Mouse (Mus musculus) T-cell, adult 2 months (primary cell): ENCODE data around the gene Sord.

Source experiments
- DNase-seq: peaks from one replicate; pipeline ENCODE4 v3.0.0; 2022; ENCODE audit warnings: low spot score

The Sord gene

DNA sequence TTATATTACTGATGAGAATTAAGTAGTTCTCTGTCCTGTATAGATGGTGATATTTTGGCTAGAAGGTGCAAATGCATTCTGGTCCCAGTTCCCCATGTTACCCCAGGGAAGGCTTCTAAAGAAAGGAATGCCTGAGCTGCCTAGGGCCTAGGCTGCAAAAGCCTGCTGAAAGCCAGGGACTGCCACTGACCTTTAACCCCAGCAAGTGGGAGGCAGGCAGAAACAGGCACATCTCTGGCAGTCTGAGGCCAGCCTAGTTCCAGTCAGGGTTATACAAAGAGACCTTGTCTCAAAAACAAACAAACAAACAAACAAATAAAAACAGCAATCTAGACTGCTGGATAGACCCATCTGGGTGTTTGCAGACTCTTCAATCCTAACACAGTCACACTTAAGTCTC, 6.2 kb downstream of the Sord start:
- no peak for DNase-seq

- no peak for DNase-seq
These were observed 6.7 kb downstream of the Sord start for GRCm38 (mm10) chr2:122241226-122241625.

- no peak for DNase-seq
These were observed 7.4 kb downstream of the Sord start for GRCm38 (mm10) chr2:122241935-122242334.

GRCm38 (mm10) chr2:122243671-122244131, 9.2 kb downstream of the Sord start:
- peak; percentile 68 for DNase-seq

GRCm38 (mm10) chr2:122247786-122248185, 13.2 kb downstream of the Sord start:
- no peak for DNase-seq

DNA sequence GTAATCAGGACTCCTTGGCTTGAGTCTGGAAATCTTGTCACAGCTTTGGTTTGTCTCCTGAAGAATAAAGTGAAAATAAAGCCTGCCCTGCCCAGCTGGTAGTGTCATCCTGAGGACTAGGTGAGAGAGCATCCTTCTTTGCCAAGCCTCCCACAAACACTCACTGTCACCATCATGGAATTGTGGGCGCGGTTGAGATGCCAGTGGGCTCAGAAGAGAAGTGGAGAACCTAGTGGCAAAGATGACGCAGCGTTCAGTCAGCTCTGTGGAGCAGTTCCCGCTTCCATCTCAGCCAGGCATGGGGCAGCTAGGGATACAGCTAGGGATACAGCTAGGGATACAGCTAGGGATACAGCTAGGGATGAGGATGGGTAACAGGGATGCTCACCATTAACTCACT, 21.4 kb downstream of the Sord start:
- DNase-seq = no peak

- no peak for DNase-seq
These were observed 26.2 kb downstream of the Sord start for GRCm38 (mm10) chr2:122260729-122261128.

DNA sequence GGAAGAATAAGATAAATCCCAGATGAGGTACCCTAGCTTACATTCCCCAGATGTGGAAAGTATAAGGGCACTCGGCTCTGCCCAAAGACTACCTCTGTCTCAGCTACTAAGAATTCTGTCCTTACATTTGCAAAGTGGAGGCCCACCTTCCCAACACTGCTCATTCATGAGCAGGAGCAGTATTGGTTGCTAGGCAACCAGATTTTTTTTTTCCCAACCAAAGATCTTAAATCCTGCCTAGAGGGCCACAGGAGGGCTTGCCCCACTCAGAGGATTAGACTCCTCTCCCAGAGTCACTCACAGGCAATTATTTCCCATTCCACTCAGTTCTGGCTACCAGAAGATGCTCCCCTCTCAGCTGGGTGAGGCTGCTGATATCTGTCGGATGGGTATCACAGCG, 30.1 kb downstream of the Sord start:
- no peak for DNase-seq

DNA sequence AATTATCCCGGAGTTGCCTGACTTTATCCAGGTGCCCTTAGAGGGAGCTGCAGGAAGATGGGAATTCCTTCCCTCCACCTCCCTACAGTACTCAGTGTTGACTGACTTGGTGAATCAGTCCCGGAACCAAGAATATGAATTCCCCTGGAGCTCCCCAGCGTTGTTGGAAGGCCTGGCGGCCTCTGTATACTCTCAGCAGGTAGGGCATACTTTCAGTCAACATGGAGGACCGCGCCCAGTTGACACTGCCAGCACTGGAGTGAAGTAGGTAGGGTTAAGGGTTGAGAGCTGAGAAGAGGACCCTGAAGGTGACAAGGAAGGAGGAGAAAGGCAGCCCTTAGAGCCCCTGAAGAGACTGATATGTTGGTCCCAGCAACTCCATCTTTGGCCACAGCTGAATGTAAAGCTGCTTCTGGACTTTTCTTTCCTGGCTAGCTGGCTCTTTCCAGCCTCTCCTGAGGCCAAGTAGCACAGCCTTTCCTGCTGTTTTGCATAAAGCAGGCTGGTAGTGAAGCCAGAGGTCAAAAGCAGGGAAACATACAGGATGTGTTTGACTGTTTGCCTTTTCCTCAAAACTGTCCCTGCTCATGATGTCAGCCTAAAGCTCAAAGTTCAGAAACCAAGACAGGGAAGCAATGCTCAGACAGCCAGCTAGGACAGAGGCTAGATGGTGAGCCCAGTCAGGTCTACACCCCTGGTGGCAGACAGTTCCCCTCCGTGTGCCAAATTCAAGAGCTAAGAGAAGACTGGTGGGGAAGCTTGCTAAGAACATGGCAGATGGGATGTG, 32.1 kb downstream of the Sord start:
- no peak for DNase-seq

DNA sequence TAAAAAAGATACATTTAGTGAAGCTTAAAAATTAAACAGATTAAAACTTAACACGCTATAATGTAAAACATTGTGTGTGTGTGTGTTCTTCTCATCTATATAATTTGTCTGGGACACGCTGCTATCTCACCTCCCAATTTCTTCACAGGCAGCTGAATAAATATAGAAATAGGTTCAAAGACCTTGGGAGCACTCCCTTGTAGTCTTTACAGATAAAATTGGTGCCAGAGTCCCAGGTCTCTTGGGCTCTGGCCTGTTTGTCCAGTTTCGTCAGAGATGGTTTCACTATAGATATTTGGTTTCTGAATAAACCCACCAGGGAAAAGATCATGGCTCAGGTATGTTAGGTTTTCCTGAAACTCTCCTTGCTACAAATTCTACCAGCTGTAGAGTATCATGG, 44.2 kb downstream of the Sord start:
- DNase-seq = no peak

DNA sequence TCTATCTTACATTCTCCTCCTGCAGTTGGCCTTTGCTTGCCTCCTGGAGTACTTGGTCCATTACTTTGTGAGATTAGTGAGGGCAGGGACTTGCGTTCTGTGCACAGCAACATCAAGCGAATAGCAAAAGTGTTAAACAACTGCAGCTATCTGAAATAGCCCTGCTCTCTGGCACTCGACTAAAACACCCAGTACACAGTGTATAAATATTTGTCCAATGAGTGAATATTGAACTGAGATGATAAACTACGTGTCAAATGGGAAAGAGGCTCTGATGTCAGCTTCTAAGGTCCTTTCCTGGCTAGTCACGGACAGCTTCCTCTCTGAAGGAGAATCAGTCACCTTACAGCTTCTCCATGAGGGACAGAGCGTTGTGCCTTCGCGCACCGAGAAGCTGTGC, 49.5 kb downstream of the Sord start:
- DNase-seq = no peak

GRCm38 (mm10) chr2:122286137-122286536, 51.6 kb downstream of the Sord start:
- no peak for DNase-seq

- no peak for DNase-seq
These were observed 60.4 kb downstream of the Sord start for GRCm38 (mm10) chr2:122294916-122295315.

- DNase-seq = no peak
These were observed 62.9 kb downstream of the Sord start for GRCm38 (mm10) chr2:122297271-122298095.

DNA sequence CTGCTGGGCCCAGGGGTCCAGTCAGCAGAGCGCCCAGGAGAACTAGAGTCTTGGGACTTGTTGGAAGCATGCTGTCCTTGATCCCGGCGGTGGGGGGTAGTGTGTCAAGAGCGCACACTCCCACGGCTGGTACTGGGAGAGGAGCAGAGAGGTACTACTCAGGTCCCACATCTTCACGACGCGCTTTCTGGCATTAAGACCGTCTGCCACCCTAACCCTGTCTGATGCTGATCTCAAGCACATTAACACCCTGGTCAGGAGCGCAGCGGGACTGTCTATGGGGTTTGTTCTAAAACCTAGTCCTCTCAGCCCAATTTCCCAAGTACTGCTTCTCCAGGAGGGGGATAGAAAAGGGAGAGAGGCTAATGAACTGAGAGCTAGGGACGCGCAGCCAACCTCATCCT, 63.5 kb downstream of the Sord start, which contains the start of gene Duox2:
TSS of gene Duox2 (minus strand) at position 354 of the 404 bp plus-strand sequence.
- no peak for DNase-seq

DNA sequence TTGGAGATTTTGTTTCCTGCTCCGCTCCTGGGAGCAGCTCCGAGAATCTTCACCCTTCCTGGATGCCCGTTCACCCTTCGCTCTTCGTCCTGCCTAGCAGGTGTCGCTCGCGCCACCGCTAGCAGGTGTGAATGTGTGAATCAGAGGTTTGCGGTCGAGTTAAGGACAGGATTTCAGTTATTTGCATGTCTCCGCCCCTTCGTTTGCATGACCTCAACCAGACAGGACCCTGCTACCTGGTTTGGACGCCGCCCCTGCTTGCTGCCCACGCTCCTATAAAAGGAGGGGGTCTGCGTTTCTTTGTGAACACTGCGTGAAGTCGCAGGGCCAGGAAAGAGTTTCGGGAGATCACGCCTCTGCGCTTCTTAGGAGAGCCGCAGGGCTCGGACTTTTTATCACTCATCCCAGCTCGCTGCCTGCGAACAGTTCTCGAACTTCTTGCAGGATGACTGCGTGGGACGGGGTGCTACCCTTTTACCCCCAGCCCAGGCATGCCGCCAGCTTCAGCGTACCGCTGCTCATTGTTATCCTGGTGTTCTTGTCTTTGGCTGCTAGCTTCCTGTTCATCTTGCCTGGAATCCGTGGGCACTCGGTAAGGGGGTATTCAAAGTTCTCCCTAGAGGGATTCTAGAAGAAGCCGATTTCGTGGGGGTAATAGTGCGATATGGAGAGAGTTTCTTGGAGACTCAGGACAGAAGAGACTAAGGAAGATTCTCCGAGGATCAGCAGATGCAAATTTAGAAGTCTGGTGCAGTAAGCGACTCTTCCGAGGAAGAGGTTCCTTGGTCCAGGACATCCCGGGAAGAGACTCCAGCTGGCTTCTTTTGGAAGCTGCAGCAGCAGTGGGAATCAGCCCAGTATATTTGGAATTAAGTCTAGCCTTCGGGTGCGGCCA, 64.3 kb downstream of the Sord start, which contains the start of gene Duoxa2:
TSS of gene Duoxa2 (plus strand) at position 305 of the 895 bp plus-strand sequence.
- DNase-seq = peak; percentile 57

GRCm38 (mm10) chr2:122299911-122300655, 65.5 kb downstream of the Sord start:
- no peak for DNase-seq

- no peak for DNase-seq
These were observed 66.1 kb downstream of the Sord start for GRCm38 (mm10) chr2:122300656-122301020.

DNA sequence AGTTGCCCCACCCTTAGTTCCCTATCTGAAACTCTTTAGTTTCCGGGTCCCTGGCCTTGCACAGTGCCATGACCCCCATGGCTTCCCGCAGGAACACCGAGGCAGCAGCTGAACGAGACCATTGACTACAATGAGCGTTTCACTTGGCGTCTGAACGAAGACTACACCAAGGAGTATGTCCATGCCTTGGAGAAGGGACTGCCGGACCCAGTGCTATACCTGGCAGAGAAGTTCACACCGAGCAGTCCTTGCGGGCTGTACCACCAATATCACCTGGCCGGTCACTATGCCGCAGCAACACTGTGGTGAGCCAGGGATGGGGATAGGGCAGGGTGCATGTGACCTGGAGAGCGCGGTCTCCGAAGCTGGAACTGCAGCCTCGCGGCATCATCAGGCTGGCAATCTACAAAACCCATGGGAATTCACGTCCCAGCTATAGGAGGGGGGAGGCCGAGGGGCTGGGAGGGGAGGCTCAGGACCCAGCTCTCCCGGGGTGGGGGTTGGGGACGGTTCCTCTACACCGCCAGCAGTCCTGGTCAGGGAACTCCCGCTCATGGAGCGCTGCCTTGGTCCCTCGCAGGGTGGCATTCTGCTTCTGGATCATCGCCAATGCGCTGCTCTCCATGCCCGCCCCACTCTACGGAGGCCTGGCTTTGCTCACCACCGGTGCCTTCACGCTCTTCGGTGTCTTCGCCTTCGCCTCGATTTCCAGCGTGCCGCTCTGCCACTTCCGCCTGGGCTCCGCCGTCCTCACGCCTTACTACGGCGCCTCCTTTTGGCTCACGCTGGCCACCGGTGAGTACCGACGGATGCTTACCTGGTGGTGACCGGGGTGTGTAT, 66.8 kb downstream of the Sord start:
- peak; percentile 54 for DNase-seq

DNA sequence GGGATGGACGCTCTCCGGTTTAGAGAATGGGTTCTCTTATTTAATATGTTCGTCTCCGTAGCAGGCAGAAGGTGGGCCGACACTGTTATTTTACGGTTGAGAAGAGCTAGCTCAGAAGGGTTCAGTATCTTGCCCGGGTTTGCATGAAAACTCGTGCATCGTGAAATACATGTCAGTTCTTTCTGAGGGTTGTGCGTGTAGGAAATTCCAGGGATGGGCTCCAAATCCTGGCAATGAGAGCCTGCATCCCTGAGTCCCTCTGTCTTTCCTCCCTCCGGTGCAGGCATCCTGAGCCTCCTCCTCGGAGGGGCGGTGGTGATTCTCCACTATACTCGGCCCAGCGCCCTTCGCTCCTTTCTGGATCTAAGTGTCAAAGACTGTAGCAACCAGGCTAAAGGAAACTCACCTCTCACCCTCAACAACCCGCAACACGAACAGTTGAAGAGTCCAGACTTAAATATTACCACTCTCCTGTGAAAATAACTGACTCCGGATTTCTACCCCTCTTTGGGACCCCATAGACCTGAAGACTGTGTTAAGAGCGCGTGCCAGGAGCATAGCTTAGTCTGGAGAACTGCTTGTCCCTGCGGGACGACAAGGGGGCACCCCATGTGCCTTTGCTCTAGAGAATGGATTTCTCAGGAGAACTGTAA, 67.5 kb downstream of the Sord start:
- no peak for DNase-seq
